Mouse (Mus musculus) naive thymus-derived CD4-positive, alpha-beta T cell, adult 5 months (primary cell): Measurements from ENCODE around the gene Mycbp. TPM values are rescaled to one million over a fixed set of nuclear protein-coding genes. Genes with fewer than 3 reads are reported as not detected.

Experiments used
- polyA plus RNA-seq: library from polyadenylated mRNA; unstranded; fragments of 100-300 nt; shearing (Covaris generic); gene quantifications from one replicate; pipeline ENCODE4 v1.2.1, GENCODE M21; 2017

Mycbp gene
- polyA plus RNA-seq: 16.5 TPM

GRCm38 (mm10) chr4:123904333-123905125 lies at the start of gene Mycbp:
TSS of gene Mycbp (plus strand) at chr4:123904832.

GRCm38 (mm10) chr4:123859379-123859778 lies 45.3 kb upstream of the Mycbp start, which contains the start of gene 4933427I04Rik:
TSS of gene 4933427I04Rik (plus strand) at chr4:123859679.

DNA sequence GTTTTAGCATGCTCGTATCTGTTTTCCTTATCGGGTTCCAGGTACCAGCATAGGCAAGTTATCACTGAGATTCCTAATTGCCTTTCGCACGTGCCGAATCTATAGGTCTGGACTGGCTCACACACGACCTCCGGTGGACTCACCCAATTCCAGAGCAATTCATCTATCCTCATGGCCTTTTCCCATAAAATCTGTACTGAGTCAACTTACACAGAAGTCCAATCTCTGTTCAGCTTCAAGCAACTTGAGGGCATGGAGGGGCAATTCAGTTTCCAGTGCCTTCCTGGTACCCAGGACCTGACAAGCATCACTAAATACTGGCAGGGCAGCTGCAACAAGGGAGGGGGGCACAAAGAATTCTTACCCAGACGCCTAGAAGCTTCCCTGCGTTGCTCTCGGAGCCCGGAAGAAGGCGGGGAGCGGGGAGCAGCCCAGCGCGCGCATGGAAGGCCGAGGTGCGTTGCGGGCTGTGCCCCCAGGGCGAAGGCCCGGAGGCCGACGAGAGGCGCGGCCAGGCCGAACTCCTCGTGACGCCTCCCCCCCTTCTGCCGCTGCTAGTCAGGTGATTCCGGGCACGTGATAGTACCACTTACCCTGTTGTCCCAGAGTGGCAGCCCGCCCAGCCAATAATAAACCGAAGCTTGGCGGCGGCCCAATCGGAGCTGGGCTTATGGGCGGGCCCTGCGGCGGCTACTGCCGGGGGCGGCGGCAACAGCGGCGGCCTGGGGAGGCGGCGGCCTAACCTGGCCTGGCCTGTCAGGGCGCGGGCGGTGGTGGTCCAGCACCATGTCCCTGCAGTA lies 12.3 kb downstream of the Mycbp start, which contains the start of gene Rragc:
TSS of gene Rragc (plus strand) at position 699 of the 800 bp plus-strand sequence.

DNA sequence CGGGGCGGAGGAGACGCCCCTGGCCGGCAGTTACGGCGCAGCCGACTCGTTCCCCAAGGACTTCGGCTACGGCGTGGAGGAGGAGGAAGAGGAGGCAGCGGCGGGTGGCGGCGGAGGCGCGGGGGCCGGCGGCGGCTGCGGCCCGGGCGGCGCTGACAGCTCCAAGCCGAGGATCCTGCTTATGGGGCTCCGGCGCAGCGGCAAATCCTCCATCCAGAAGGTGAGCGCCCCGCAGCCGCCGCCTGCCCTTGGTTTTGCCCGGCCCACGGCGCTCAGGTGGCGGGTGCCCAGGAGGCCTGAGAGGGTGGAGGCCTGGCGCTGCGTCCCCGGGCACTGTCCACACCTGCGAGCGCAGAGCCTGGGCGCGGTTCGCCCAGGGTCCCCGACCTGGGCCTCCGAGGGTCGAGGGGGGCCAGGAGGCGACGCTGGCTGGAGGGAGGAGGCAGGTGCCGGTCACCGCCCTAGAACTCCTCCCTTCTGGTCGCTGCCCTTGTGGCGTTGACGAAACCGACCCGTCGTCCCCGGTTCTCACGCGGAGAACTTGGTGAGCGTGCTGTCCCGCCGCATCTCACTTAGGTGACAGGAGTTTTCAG lies 13.0 kb downstream of the Mycbp start, which contains the start of gene 4930535I16Rik:
TSS of gene 4930535I16Rik (minus strand) at position 475 of the 593 bp plus-strand sequence.

Other genes with a start within 250 kb of the Mycbp start
- gene Macf1, start 220.5 kb upstream of the Mycbp start, polyA plus RNA-seq: 183 TPM
- 54.9 TPM for gene Ndufs5, start 186.6 kb upstream of the Mycbp start, polyA plus RNA-seq
- gene Akirin1, start 154.5 kb upstream of the Mycbp start, polyA plus RNA-seq: 122 TPM
- not detected for gene Rhbdl2, start 117.0 kb upstream of the Mycbp start, polyA plus RNA-seq
- not detected for gene 4933427I04Rik, start 45.2 kb upstream of the Mycbp start, polyA plus RNA-seq
- 61.5 TPM for gene Rragc, start 12.6 kb downstream of the Mycbp start, polyA plus RNA-seq
- not detected for gene 4930535I16Rik, start 13.2 kb downstream of the Mycbp start, polyA plus RNA-seq